Mouse (Mus musculus) inflammation-experienced regulatory T-cells, adult 6 months (primary cell): ENCODE measurements around the gene Vmn1r55. TPM values are rescaled to one million over a fixed set of nuclear protein-coding genes. Genes with fewer than 3 reads are reported as not detected.
"Not testable (repeated sequence)": the region's sequence is repeated elsewhere in the genome, so short reads cannot be mapped to it uniquely, and the experiment has no call there.

Source experiments
- ATAC-seq: one replicate; pipeline ENCODE4 v1.8.0; 2017
- polyA plus RNA-seq, 3 experiments: library from polyadenylated mRNA; unstranded; fragments of 100-300 nt; shearing (Covaris generic); gene quantifications; one replicate each; pipeline ENCODE4 v1.2.1; 2017

Vmn1r55 gene
- polyA plus RNA-seq, 3 experiments from 2014 or later: 0.15 to 0.40 TPM; not detected in 1

DNA sequence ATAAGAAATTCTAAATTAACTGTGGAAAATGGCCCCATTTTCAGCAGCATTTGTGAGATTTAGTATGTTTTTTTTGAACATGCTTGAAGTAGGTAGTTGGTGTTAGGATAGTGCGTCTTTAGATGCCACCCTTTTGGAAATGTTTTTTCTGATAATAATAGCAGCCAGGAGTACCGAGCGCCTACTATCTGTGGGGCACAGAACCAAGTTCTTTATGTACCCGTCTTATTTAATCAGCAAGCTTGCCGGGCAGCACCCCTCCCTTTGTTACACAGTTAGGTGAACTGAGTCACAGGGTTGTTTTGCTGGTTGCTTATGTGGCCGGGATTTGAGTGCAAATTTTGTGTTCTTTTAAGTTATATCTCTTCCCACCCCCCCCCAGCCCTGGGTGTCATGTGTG is 68.2 kb downstream of the Vmn1r55 start:
- ATAC-seq: no peak

DNA sequence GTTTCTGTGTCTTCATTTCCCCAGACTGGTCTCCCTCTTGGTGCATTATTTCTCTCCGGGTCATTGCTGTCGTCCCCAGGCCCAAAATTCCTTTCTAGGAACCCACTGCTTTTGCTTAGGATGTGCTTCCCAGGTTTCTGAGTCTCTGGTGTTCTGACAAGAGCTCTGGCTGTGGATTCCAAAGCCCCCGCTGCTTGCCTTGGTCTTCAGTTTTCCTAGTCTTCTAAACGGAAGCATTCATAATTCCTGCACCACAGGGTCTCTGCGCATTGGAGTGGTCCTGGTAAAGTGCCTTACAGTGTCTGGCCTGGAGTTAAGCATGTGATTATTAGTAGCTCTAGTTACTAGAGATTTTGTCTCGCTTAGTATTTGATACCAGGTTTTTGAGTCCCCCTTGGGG is 68.7 kb downstream of the Vmn1r55 start:
- no peak for ATAC-seq

DNA sequence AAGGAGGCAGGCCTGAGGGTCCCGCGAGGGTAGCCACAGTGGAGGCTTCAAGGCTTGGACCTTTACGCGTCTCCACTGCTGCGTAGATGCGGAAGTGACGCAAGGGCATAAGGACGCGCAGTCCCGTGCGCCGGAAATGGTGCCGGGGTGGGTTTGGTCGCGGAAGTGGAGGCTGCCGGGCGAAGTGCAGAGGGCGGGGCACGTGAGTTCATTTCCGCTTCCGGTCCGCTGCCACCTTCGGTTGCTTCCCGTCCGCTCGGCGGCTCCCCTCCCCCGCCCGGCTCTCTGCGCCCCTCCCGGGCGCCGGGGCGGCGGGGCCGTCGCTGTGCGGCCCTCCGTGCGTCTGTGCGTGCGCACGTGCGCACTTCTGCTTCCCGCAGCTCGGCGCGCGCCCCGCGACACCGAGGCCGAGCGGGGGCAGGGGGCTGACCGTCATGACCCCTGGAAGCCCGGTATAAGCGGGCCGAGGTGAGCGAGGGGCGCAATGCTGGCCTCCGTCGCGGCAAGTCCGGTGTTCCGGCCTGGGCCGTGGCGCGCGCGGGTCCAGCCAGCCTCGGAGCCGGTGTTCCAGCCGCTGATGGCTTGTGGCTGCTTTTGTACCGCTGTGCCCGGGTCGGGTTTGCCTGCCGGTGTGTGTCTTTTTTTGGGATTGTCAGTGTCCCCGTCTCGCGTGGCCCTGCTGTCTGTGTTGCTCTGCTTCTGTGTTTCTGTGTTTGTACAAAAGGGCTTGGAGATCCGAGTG is 69.3 kb downstream of the Vmn1r55 start, which contains the start of gene Epn1:
Gene Epn1 (plus strand): TSS at position 226 of the 742 bp plus-strand sequence.
- peak; percentile 98 for ATAC-seq

DNA sequence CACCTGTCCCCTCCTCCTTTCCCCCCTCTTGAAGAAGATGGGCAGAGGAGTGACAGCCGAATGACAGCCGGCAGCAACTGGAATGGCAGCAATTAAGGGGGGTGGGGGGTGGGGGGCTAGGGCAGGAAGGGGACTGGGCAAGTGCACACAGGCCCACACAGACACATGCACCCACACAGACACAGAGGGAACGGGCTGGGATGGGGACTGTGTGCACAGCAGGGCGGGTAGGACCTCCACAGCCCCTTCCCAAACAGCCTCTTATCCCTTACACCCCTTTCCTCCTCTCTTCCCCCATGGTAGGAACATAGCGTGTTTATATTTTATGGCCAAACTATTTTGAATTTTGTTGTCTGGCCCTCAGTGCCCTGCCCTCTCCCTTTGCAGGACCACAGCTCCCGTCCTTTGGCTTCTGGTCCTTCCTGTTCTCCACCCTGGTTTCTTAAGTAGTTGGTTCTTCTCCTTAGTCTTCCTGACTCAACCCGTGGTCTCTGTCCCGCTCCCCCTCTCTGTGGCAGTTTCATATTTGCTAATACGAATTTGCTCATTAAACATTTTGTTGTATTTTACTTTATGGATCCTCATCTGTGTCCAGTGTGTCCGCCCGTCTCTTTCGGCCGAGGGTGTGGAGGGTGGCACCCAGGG is 70.0 kb downstream of the Vmn1r55 start:
- ATAC-seq: not testable (repeated sequence)

Other genes starting within 250 kb of the Vmn1r55 start
- not detected for gene Gm36210, start 243.2 kb downstream of the Vmn1r55 start, polyA plus RNA-seq
- gene Zfp628, start 234.5 kb downstream of the Vmn1r55 start, polyA plus RNA-seq: 1 to 10 TPM in 2 of 3 experiments, under 1 TPM in 1; 0.93 to 1.8 (median 1.6) TPM
- under 1 TPM in 2 of 3 experiments, not detected in 1; 0.34 to 0.44 TPM for gene Nat14, start 227.6 kb downstream of the Vmn1r55 start, polyA plus RNA-seq
- gene Ssc5d, start 223.9 kb downstream of the Vmn1r55 start, polyA plus RNA-seq: not detected
- gene Sbk2, start 185.3 kb downstream of the Vmn1r55 start, polyA plus RNA-seq: 1 to 10 TPM in 2 of 3 experiments, not detected in 1; 1.2 to 2.0 TPM
- gene Sbk3, start 178.5 kb downstream of the Vmn1r55 start, polyA plus RNA-seq: not detected
- 1 to 10 TPM; 4.3 to 6.0 (median 5.1) TPM for gene Zfp579, start 153.5 kb downstream of the Vmn1r55 start, polyA plus RNA-seq
- 10 to 100 TPM; 34.4 to 44.7 (median 38.9) TPM for gene Zfp524, start 135.3 kb downstream of the Vmn1r55 start, polyA plus RNA-seq
- gene Fiz1, start 135.0 kb downstream of the Vmn1r55 start, polyA plus RNA-seq: 10 to 100 TPM in 1 of 3 experiments, 1 to 10 TPM in 2; 7.2 to 15.1 (median 7.9) TPM
- 10 to 100 TPM in 2 of 3 experiments, 1 to 10 TPM in 1; 7.8 to 17.2 (median 10.8) TPM for gene Gm44973, start 134.2 kb downstream of the Vmn1r55 start, polyA plus RNA-seq
- gene Zfp865, start 129.3 kb downstream of the Vmn1r55 start, polyA plus RNA-seq: 1 to 10 TPM; 2.5 to 6.7 (median 5.2) TPM
- gene Ccdc106, start 129.1 kb downstream of the Vmn1r55 start, polyA plus RNA-seq: not detected
- gene 4632433K11Rik, start 115.6 kb downstream of the Vmn1r55 start, polyA plus RNA-seq: not detected
- 1 to 10 TPM; 3.0 to 5.1 (median 3.7) TPM for gene Zfp784, start 111.2 kb downstream of the Vmn1r55 start, polyA plus RNA-seq
- gene Zfp580, start 98.1 kb downstream of the Vmn1r55 start, polyA plus RNA-seq: 1 to 10 TPM in 1 of 3 experiments, under 1 TPM in 2; 0.77 to 1.3 (median 0.93) TPM
- gene U2af2, start 87.5 kb downstream of the Vmn1r55 start, polyA plus RNA-seq: 10 to 100 TPM; 26.0 to 33.4 (median 32.0) TPM
- gene Epn1, start 69.4 kb downstream of the Vmn1r55 start, polyA plus RNA-seq: 1 to 10 TPM; 5.8 to 7.3 (median 6.8) TPM
- gene Rfpl4, start 32.7 kb downstream of the Vmn1r55 start, polyA plus RNA-seq: not detected
- under 1 TPM in 1 of 3 experiments, not detected in 2; 0.50 TPM for gene Rasl2-9, start 23.7 kb downstream of the Vmn1r55 start, polyA plus RNA-seq
- gene Vmn1r56, start 47.1 kb upstream of the Vmn1r55 start, polyA plus RNA-seq: not detected
- gene Vmn1r57, start 68.8 kb upstream of the Vmn1r55 start, polyA plus RNA-seq: not detected
- not detected for gene Gm5065, start 200.9 kb upstream of the Vmn1r55 start, polyA plus RNA-seq
- not detected for gene Nlrp2, start 201.4 kb upstream of the Vmn1r55 start, polyA plus RNA-seq